ENCODE assay signal across 9 mouse cellular contexts in genomic region chr9:61985183-61985863, GRCm38 (mm10). TPM values are rescaled to one million over a fixed set of nuclear protein-coding genes. Genes with fewer than 3 reads are reported as not detected.
DNase-seq lines count a peak whose midpoint lies in the region; ATAC-seq lines count a peak whose summit lies in the region.
"Had no signal": no experiment of that assay in that cellular context is flagged by ENCODE, and none has a peak within 500 bp of the region (broad histone marks: within the 10 kb centered on the region; RNA-seq: fewer than 3 reads in every experiment).

No protein-coding gene starts in this region.

- no peaks in the 10 kb centered on the region; the same call in none of the 2 replicates for H3K4me1 ChIP-seq in liver, embryonic 12.5 days
- peaks cover 15% of the 10 kb centered on the region for H3K4me1 ChIP-seq in limb, embryonic 10.5 days
- H3K4me1 ChIP-seq: megakaryocyte, embryonic 14.5 days had no signal

- H3K9ac ChIP-seq in liver, embryonic 12.5 days = no peak overlapping the region

- H3K4me2 ChIP-seq in liver, embryonic 12.5 days = no peak overlapping the region

- WGBS in liver, embryonic 12.5 days (ENCODE audit: insufficient replicate concordance) = 49% methylated on average over 11 of the region's 11 CpGs
- 53% methylated on average over 11 of the region's 11 CpGs for WGBS in limb, embryonic 10.5 days

- no peak overlapping the region for H3K4me3 ChIP-seq in liver, embryonic 12.5 days
- no peak overlapping the region for H3K4me3 ChIP-seq in limb, embryonic 10.5 days
- H3K4me3 ChIP-seq: megakaryocyte, embryonic 14.5 days had no signal

- H3K36me3 ChIP-seq in liver, embryonic 12.5 days = no peaks in the 10 kb centered on the region
- no peaks in the 10 kb centered on the region for H3K36me3 ChIP-seq in limb, embryonic 10.5 days

- no peaks in the 10 kb centered on the region for H3K9me3 ChIP-seq in liver, embryonic 12.5 days (replicated peaks)
- no peaks in the 10 kb centered on the region for H3K9me3 ChIP-seq in limb, embryonic 10.5 days (replicated peaks)
- H3K9me3 ChIP-seq: megakaryocyte, embryonic 14.5 days had no signal

- no peak overlapping the region for H3K27ac ChIP-seq in liver, embryonic 12.5 days
- H3K27ac ChIP-seq in limb, embryonic 10.5 days = no peak overlapping the region

- DNase-seq in liver (peak; percentile 48), NIH3T3 (ENCODE audit: low read depth) (peak; percentile 67)
- DNase-seq in heart, postnatal 10 days = peak; percentile 53 to 75
- DNase-seq in limb, embryonic 10.5 days (ENCODE audit: low spot score) = peak; percentile 55
- peak; percentile 60 for DNase-seq in ovary, postnatal 36 days (ENCODE audit: low spot score)
- DNase-seq in yolk sac, embryonic 10.5 days (ENCODE audit: low spot score) = no peak

- intact Hi-C loops in heart, postnatal 10 days (cut with DNase I) = loop anchor here (1.0 to 2.0 kb wide), 2 partner anchors 19 to 37 kb away; no protein-coding TSS in a partner anchor

- no peak for ATAC-seq in liver, embryonic 12.5 days
- ATAC-seq in common myeloid progenitor, adult 5-6 weeks (replicated peaks; ENCODE audit: low read depth, poor library complexity, severe bottlenecking) = peak; percentile 61

- no peaks in the 10 kb centered on the region for H3K27me3 ChIP-seq in liver, embryonic 12.5 days (replicated peaks)
- no peaks in the 10 kb centered on the region for H3K27me3 ChIP-seq in limb, embryonic 10.5 days (ENCODE audit: low read depth, poor library complexity, severe bottlenecking)

RNA-seq across cellular contexts. Expression of gene Kif23, which starts 38.7 kb away (rescaled TPM):
- 73.5 and 91.5 TPM in 2 replicates for polyA plus RNA-seq in liver, embryonic 12.5 days (2016; fragmentation: Nextera tagmentation; extraction: Ambion mirVana)
- total RNA-seq in common myeloid progenitor, adult 5-6 weeks (2017) = 229 and 241 TPM in 2 replicates
- total RNA-seq in heart, postnatal 10 days (2021) = 10 to 100 TPM; 22.9 to 28.4 TPM
- polyA plus RNA-seq in limb, embryonic 10.5 days (2016; fragmentation: Nextera tagmentation; extraction: Ambion mirVana) = 102 and 117 TPM in 2 replicates

RNA-seq across cellular contexts. Expression of gene Paqr5, which starts 41.3 kb away (rescaled TPM):
- 0.25 and 0.29 TPM in 2 replicates for polyA plus RNA-seq in liver, embryonic 12.5 days (2016; fragmentation: Nextera tagmentation; extraction: Ambion mirVana)
- 0.68 and 2.4 TPM in 2 replicates for total RNA-seq in common myeloid progenitor, adult 5-6 weeks (2017)
- not detected for total RNA-seq in heart, postnatal 10 days (2021)
- polyA plus RNA-seq in limb, embryonic 10.5 days (2016; fragmentation: Nextera tagmentation; extraction: Ambion mirVana) = 0.87 and 1.1 TPM in 2 replicates
